Mouse (Mus musculus) cerebral cortex, adult 2 months (tissue): ENCODE measurements around the gene Vmn1r51.

Experiments used
- WGBS: fragments of 180-500 bp; shearing (Covaris S2); methylation state at CpG from one replicate; pipeline ENCODE4 v1.1.7; 2018; 5-methylcytosine and 5-hydroxymethylcytosine counted together

Gene Vmn1r51

GRCm38 (mm10) chr6:90122296-90122695, at the start of gene Vmn1r51:
TSS of gene Vmn1r51 (plus strand) at chr6:90122596.
- 95% methylated on average over 1 of the region's 1 CpGs for WGBS

- 77% methylated on average over 4 of the region's 4 CpGs for WGBS
Observed at GRCm38 (mm10) chr6:90078406-90078805, 44.0 kb upstream of the Vmn1r51 start, which contains the start of gene Vmn1r49. TSS of gene Vmn1r49 (minus strand) at chr6:90078506.

GRCm38 (mm10) chr6:90100566-90100965, 21.8 kb upstream of the Vmn1r51 start:
- 97% methylated on average over 2 of the region's 2 CpGs for whole genome bisulfite sequencing

GRCm38 (mm10) chr6:90101130-90101529, 21.3 kb upstream of the Vmn1r51 start, which contains the start of gene Vmn1r50:
TSS of gene Vmn1r50 (plus strand) at chr6:90101430.
- 61% methylated on average over 2 of the region's 2 CpGs for WGBS

- 86% methylated on average over 3 of the region's 3 CpGs for WGBS
Observed at GRCm38 (mm10) chr6:90160139-90160538, 37.7 kb downstream of the Vmn1r51 start.

GRCm38 (mm10) chr6:90174508-90174907, 52.1 kb downstream of the Vmn1r51 start, which contains the start of gene Vmn1r52:
TSS of gene Vmn1r52 (plus strand) at chr6:90174808.
- WGBS: 58% methylated on average over 2 of the region's 2 CpGs
